Mouse (Mus musculus): ENCODE measurements around the gene Nudt7. TPM values are rescaled to one million over a fixed set of nuclear protein-coding genes. Genes with fewer than 3 reads are reported as not detected.

Nudt7 gene
- polyA plus RNA-seq, 1 experiment from 2014 or later = 13.4 TPM

Other genes with a start within 250 kb of the Nudt7 start
- gene Vat1l, start 72.1 kb downstream of the Nudt7 start, polyA plus RNA-seq (2014; fragmentation: Nextera tagmentation; extraction: Ambion mirVana) = 7.0 and 7.8 TPM in 2 replicates